Mouse (Mus musculus) G1E-ER4 (cell line): ENCODE measurements around the gene Olfr231. TPM values are rescaled to one million over a fixed set of nuclear protein-coding genes. Genes with fewer than 3 reads are reported as not detected.

Experiments
- GATA1 ChIP-seq: IDR thresholded peaks from one replicate; pipeline ENCODE4 v1.8.0; 2012; ENCODE audit warnings: low read length, inconsistent platforms
- polyA plus RNA-seq: library from polyadenylated mRNA; stranded (reverse); fragments of >175 nt; gene quantifications from 2 replicates; pipeline ENCODE4 v1.2.3, GENCODE M21; 2012

Olfr231 gene
- not detected in 2 replicates for polyA plus RNA-seq

- no peak for TF ChIP-seq GATA1
Observed at GRCm38 (mm10) chr1:174121062-174121461, at the start of gene Olfr231. Gene Olfr231 (minus strand): TSS chr1:174121162.

GRCm38 (mm10) chr1:174169024-174169423, 48.1 kb upstream of the Olfr231 start:
- no peak for TF ChIP-seq GATA1

- TF ChIP-seq GATA1 = peak; percentile 80
Observed at GRCm38 (mm10) chr1:174159095-174159494, 38.1 kb upstream of the Olfr231 start.

GRCm38 (mm10) chr1:174158512-174158911, 37.5 kb upstream of the Olfr231 start:
- no peak for TF ChIP-seq GATA1

DNA sequence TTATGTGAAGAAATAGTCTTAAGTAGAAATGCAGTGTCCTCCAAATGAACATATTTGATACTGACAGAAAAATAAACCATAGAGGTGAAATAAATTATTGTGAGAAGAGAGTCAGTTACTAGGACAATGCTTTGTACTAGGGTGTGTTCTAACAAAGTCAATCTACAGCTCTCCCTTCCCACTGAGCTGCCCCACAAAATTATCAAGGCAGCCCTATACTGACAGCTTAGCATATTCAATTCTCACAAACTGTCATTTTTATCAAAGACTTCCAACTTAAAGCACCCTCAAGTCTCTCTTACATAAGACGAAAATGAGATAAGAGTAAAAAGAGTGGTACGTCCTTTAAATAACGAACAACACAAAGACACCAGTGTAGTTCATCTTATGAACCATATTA, 36.7 kb upstream of the Olfr231 start:
- no peak for TF ChIP-seq GATA1

- TF ChIP-seq GATA1 = no peak
Observed at GRCm38 (mm10) chr1:174155333-174155732, 34.4 kb upstream of the Olfr231 start, which contains the start of gene Olfr420. Gene Olfr420 (plus strand): TSS chr1:174155633.

- TF ChIP-seq GATA1 = no peak
Observed at GRCm38 (mm10) chr1:174149289-174149688, 28.3 kb upstream of the Olfr231 start.

- no peak for TF ChIP-seq GATA1
Observed at GRCm38 (mm10) chr1:174146696-174147095, 25.7 kb upstream of the Olfr231 start.

DNA sequence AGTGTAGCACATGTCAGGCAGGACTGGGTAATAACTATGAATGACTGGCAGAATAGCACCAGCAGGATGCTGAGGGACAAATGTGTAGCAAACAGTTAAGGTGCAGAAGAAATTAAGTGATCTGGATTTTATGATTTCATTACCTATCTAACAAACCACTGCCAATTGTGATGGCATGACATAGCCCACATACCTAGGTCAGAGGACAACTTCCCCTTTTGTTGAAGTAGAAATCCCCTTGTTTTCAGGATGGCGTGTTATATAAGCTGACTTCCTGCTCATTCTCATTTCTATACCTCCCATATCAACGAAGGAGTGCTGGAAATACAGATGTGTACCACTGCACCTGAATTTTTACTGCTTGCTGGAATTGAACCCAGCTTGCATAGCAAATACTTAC, 20.4 kb upstream of the Olfr231 start:
- no peak for TF ChIP-seq GATA1

- no peak for TF ChIP-seq GATA1
Observed at GRCm38 (mm10) chr1:174131999-174132398, 11.0 kb upstream of the Olfr231 start.

GRCm38 (mm10) chr1:174131217-174131616, 10.3 kb upstream of the Olfr231 start, which contains the start of gene Olfr424:
Gene Olfr424 (plus strand): TSS chr1:174131517.
- no peak for TF ChIP-seq GATA1

- TF ChIP-seq GATA1 = no peak
Observed at GRCm38 (mm10) chr1:174103735-174104134, 17.2 kb downstream of the Olfr231 start.

- TF ChIP-seq GATA1 = no peak
Observed at GRCm38 (mm10) chr1:174096591-174096990, 24.4 kb downstream of the Olfr231 start, which contains the start of gene Olfr427. Gene Olfr427 (plus strand): TSS chr1:174096891.

DNA sequence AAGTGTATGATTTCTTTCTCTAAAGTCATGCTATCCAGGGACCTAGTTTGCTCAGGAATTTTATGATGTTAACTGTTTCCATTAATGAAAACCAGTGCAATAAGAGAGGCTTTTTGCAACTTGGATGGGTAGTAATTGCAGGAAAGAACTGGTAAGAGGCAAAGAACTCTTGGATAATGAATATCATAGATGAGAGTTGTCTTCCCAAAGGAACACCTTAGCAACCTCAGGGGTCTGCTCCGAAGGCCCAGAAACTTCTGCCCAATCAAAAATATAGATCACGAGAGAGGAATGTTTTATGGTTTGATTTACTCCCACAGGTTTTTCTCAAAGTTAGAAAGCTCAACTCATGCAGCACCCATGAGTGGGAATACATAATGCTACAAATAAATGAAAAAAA, 36.9 kb downstream of the Olfr231 start, which contains the start of gene Olfr429:
Olfr429 (plus strand) TSS at position 301 of the 400 bp plus-strand sequence.
- no peak for TF ChIP-seq GATA1

GRCm38 (mm10) chr1:174066305-174066704, 54.7 kb downstream of the Olfr231 start, which contains the start of gene Olfr430:
Gene Olfr430 (plus strand): TSS chr1:174066605.
- no peak for TF ChIP-seq GATA1

Other genes starting within 250 kb of the Olfr231 start
- not detected in 2 replicates for gene Ifi211, start 208.1 kb downstream of the Olfr231 start, polyA plus RNA-seq
- not detected in 2 replicates for gene Mndal, start 178.7 kb downstream of the Olfr231 start, polyA plus RNA-seq
- not detected in 2 replicates for gene Ifi203, start 178.5 kb downstream of the Olfr231 start, polyA plus RNA-seq
- gene Ifi202b, start 138.4 kb downstream of the Olfr231 start, polyA plus RNA-seq = not detected in 2 replicates
- not detected in 2 replicates for gene Ifi205, start 89.4 kb downstream of the Olfr231 start, polyA plus RNA-seq
- gene Olfr433, start 80.5 kb downstream of the Olfr231 start, polyA plus RNA-seq = not detected in 2 replicates
- gene Olfr432, start 72.0 kb downstream of the Olfr231 start, polyA plus RNA-seq = not detected in 2 replicates
- not detected in 2 replicates for gene Olfr430, start 54.6 kb downstream of the Olfr231 start, polyA plus RNA-seq
- gene Olfr429, start 36.8 kb downstream of the Olfr231 start, polyA plus RNA-seq = not detected in 2 replicates
- not detected in 2 replicates for gene Olfr427, start 24.3 kb downstream of the Olfr231 start, polyA plus RNA-seq
- not detected in 2 replicates for gene Olfr424, start 10.4 kb upstream of the Olfr231 start, polyA plus RNA-seq
- gene Olfr420, start 34.5 kb upstream of the Olfr231 start, polyA plus RNA-seq = not detected in 2 replicates
- 2.9 and 3.0 TPM in 2 replicates for gene Spta1, start 51.6 kb upstream of the Olfr231 start, polyA plus RNA-seq
- not detected in 2 replicates for gene Olfr419, start 130.9 kb upstream of the Olfr231 start, polyA plus RNA-seq
- not detected in 2 replicates for gene Mptx1, start 209.4 kb upstream of the Olfr231 start, polyA plus RNA-seq
- not detected in 2 replicates for gene Olfr417, start 244.0 kb upstream of the Olfr231 start, polyA plus RNA-seq